8 mouse cellular contexts compared by ENCODE assay signal in the genomic region with DNA sequence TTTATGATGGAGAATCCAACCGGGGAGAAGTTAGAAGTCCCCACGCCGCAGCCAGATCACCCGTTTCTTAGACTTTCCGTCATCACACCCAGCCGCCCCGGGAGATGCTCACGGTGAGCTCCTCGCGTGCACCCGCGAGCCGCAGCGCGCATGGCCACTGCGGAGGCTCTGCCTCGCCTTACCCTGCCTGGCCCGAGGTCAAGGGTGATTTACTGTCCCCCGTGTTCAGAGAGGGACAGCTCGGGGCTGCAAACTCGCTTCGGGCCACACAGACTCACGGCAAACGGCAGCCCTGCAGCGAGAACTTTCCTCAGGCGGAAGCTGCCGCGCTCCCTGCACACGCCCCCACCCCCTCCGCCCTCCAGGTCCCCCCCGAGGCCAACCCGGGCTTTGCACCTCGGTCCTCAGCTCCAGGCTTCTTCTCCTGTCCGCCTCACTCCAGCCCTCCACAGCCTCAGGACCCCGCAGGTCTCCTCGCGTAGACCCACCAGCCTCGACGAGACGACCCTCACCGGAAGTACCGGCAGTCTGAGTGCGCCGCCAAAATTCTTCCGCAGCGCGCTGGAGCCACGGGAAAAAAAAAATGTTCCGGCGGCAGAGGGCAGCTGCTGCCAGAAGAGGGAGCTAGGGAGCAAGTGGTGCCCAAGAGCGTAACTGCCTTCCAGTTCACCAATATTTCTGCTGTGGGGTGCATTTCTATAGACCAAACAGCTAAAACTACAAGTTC. TPM values are rescaled to one million over a fixed set of nuclear protein-coding genes. Genes with fewer than 3 reads are reported as not detected.
A peak's percentile ranks its signal among the peaks of the same experiment; 100 is the strongest.
DNase-seq lines count a peak whose midpoint lies in the region; ATAC-seq lines count a peak whose summit lies in the region.

A gene (minus strand): TSS at position 519 of the 727 bp plus-strand sequence.

- peak within 1 kb of the TSS; percentile 87 for H3K4me3 ChIP-seq in hindbrain, embryonic 12.5 days

- peaks cover 10% of the 10 kb centered on the region for H3K4me1 ChIP-seq in hindbrain, embryonic 12.5 days

- H3K27ac ChIP-seq in hindbrain, embryonic 12.5 days = peak within 1 kb of the TSS; percentile 90

- DNase-seq in Muller cell, postnatal 12 days (ENCODE audit: inconsistent ontology term) = peak; percentile 83
- DNase-seq in cerebellum, adult 9-11 months = peak; percentile 80
- DNase-seq in frontal cortex, postnatal 10 days (ENCODE audit: low spot score in 2 of 2) = peak; percentile 57 to 81
- DNase-seq in layer of hippocampus, postnatal 14 days (ENCODE audit: low spot score in 2 of 2) = peak; percentile 86 to 91
- peak; percentile 91 for DNase-seq in lung, postnatal 14 days
- DNase-seq in retina, adult 2 months (ENCODE audit: low read depth, low spot score) = peak; percentile 74
- DNase-seq in thymus, postnatal 36 days = peak; percentile 79 to 86

- peak within 1 kb of the TSS; percentile 66 for H3K4me2 ChIP-seq in hindbrain, embryonic 12.5 days (replicated peaks)

- H3K9me3 ChIP-seq in hindbrain, embryonic 12.5 days (replicated peaks) = no peaks in the 10 kb centered on the region

- peak within 1 kb of the TSS; percentile 88 for H3K9ac ChIP-seq in hindbrain, embryonic 12.5 days

- peaks cover 17% of the 10 kb centered on the region for H3K36me3 ChIP-seq in hindbrain, embryonic 12.5 days

- WGBS in hindbrain, embryonic 12.5 days = under 1% methylated on average over 51 of the region's 51 CpGs

- ATAC-seq in hindbrain, embryonic 12.5 days (ENCODE audit: low FRiP score) = peak; percentile 87

- H3K27me3 ChIP-seq in hindbrain, embryonic 12.5 days = no peaks in the 10 kb centered on the region

RNA-seq across cellular contexts. Expression of the gene that starts here (rescaled TPM):
- 75.9 and 83.2 TPM in 2 replicates for polyA plus RNA-seq in hindbrain, embryonic 12.5 days (2016; fragmentation: Nextera tagmentation; extraction: Ambion mirVana)
- total RNA-seq in layer of hippocampus, postnatal 14 days (2021) = 10 to 100 TPM; 41.6 to 42.2 TPM

Comparison
In these comparisons a context has a peak if more than half of its experiments do, and no peak if none do; other contexts are left out.
1. Peak in every context shown above with its lines: DNase-seq, ATAC-seq, H3K4me3 ChIP-seq and H3K27ac ChIP-seq.